Mouse (Mus musculus) cerebellum, adult 11 months (tissue): ENCODE measurements around the gene Capg.

Experiments used
- DNase-seq: peaks from one replicate; pipeline ENCODE4 v3.0.0; 2022

The Capg gene

GRCm38 (mm10) chr6:72544283-72544987, at the start of gene Capg:
Gene Capg (plus strand): TSS chr6:72544391.
- DNase-seq: no peak

GRCm38 (mm10) chr6:72498950-72499349, 45.2 kb upstream of the Capg start:
- DNase-seq: no peak

GRCm38 (mm10) chr6:72503309-72503708, 40.9 kb upstream of the Capg start:
- DNase-seq: no peak

- DNase-seq: no peak
Observed at GRCm38 (mm10) chr6:72503939-72504338, 40.3 kb upstream of the Capg start.

DNA sequence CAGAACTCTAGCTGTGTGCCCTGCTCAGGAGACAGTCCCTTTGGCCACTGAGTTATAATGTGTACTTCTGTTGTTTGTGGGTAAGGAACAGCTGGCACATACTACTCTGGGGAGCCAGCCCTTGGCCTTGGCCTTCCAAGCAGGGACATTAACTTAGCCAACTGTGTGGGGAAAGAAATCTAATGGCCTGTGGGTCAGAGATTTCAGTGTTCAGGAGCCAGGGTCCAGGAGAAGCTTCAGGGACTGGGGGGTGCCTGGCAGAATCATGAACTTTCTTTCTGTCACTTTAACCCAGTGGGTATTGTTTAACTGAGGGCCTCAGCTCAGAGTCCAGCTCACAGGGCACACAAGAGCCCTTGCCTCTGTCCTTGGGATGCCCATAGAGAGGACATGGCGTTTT, 38.1 kb upstream of the Capg start:
- DNase-seq: no peak

DNA sequence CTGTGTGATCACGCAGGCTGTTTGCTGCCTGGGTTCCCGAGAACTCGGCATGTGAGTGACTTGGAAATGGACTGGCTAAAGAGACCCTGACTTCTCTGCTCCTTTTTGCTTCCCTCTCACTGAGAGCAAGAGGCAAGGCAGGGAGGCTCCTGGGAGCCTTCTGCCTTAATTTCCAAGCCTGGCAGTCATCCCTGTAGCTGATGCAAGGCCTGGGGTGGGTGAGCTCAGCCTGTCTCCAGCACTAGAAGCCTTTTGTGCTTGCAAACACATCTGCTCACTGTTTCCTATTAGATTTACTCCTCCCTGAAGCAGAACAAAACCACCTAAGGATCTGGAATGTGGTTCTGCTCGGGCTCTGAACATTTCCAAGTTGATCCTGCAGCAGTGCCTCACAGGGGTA, 35.6 kb upstream of the Capg start:
- no peak for DNase-seq

- DNase-seq: no peak
Observed at GRCm38 (mm10) chr6:72509872-72510435, 34.2 kb upstream of the Capg start.

- no peak for DNase-seq
Observed at GRCm38 (mm10) chr6:72510686-72511421, 33.3 kb upstream of the Capg start.

DNA sequence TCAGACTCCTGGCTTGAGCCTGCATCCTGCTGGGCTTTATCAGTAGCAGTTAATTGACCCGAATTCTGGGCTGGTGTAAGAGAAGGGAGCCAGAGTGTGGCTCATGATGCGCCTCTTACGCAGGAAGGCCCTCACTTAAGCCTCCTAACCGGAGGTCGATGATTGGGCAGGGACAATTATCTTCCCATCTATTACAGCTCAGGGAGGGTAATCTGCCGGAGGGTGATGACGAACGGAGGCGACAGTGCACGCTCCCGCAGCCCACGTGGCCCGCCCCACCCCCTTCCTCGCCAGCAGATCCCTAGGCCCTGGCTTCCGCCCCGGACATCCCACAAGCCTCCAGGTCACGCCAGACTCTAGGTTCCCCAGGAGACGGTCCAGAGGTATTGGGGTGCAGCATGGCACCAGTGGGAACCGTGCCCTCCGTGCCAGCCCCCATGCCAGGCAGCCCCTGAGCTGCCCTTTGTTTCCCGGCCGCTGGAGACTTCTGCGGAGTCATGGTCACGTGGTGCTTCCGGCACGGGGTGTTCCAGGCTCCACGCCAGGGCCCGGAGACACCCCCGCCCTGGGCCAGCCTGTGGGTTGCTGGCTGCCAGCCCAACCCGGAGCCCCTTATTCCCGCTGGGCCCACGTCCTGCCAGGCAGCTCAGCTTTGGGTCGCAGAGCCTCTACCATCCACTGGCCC, 31.7 kb upstream of the Capg start:
- peak; percentile 77 for DNase-seq

DNA sequence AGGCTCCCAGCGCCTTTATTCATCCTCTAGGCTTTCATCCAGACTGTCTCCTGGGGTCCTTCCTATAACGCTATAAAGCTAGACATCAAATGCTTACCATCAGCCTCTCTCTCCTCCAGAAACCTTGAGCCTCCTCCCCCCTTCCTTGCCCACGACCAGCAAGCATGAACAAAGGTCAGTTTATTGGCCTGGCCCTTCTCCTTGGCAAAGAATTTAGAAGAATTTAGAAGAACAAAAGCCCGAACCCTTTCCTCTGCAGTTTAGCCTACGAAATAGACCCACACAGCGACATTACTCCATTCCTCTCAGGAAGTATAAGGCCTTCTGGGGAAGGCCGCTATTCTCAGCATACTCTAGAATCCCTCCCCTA, 31.1 kb upstream of the Capg start:
- DNase-seq: no peak

DNA sequence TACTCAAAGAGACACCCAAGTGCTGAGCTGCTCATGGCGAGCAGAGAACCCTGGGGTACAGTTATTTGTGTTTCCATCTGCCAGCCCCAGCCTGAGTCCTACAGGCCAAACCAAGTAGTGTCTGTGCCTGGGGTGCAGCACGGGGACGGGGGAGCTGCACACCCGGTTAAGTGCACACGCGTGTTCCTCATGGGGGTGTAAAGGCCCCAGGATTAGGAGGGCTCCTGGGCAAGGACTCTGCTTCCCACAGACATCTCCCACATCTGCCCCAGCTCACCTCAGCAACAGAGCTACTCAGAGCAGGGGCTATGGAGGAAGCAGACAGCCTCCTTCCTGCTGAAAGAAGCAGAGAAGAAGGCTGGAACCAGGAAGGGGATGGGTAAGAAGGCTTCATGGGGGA, 28.5 kb upstream of the Capg start:
- no peak for DNase-seq

GRCm38 (mm10) chr6:72518842-72519241, 25.3 kb upstream of the Capg start:
- DNase-seq: no peak

DNA sequence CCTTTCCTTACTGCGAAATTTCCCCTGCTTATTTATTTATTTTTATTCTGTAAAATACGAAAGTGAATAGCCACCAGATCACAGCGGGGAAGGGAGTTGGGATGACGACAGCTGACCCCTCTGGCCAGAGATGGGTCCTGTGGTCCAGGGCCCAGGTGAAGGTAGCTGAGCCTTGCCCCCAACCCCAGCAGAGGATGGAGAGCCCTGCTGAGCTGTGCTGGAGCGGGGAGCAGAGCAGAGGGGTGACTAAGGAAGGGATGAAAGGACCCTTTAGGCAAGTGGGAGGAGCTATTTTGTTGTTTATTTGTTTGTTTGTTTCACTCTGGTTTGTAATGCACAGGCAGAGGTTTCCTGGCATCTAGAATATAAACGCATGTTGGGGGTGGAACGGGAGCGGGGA, 24.9 kb upstream of the Capg start:
- no peak for DNase-seq

DNA sequence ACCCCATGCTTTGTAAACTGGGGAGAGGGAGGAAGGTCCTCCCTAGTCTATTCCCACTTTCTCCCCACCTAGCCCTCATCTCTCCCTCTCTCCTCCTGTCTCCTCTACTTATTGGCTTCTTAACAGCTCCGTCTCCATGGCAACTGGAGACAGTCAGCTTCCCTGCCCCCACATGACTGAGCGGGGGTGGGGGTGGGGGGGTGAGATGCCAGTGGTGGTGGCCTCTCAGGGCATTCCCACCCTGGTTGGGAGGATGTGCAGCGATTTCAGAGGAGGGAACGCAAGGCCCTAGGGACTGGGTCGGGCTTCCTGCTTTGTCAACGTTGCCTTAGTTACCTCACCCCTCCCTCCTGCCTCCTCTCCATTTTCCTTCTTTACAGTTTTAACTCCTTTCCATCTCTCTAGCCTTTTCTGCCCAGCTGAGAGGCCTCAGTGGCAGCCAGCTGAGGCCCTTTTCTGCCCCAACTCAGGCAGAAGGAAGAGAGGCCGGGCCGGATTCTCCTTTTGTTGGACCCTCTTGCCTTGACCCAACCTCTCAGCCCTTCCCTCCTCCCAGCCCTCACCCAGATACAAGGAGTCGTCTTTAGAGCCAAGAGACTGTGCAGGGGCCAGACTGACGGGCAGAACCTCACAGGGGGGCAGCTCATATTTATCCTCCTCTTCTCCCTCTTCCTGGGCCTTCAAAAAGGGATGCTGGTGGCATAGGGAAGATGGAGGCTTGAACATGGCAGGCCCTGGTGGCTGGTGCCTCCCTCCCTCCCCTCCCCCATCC, 24.1 kb upstream of the Capg start:
- no peak for DNase-seq

DNA sequence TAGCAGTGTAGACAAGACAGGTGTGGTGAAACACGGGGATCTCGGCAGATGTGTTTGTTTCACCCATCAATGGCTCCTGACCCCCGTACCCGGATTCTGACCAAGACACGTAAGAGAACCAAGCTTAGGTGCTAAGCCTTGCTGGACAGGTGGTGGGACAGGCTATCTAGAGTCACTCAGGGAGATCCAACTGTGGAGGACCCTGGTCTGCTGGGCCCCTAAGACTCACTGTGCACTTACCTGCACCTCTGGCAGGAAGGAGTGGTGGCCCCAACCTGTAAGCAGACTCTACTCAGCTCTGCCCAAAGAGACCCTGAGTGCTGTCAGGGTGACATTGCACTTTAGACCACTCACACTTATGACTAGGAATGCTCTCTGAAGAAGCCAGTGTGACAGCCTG, 23.3 kb upstream of the Capg start:
- no peak for DNase-seq

DNA sequence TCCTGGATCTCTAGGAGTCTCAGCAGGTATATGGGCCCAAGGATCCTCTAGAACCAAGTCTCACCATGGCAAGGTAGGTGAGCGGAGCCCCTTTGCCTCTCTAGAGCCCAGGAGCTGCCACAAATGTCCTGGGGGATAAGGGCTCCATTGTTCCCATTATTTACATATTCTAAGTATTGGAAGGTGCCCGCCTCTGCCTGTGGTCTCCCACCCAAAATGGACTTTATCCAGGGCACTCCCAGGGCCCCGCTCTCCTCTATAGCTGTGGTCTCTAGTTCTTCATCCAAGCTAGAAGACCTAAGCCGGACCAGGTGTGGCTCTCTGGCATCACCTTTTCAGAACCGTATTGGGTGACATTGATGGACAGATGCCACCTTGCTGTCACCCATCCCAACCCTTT, 22.6 kb upstream of the Capg start, which contains the start of gene Sh2d6:
Sh2d6 (minus strand) TSS at position 101 of the 400 bp plus-strand sequence.
- DNase-seq: no peak

DNA sequence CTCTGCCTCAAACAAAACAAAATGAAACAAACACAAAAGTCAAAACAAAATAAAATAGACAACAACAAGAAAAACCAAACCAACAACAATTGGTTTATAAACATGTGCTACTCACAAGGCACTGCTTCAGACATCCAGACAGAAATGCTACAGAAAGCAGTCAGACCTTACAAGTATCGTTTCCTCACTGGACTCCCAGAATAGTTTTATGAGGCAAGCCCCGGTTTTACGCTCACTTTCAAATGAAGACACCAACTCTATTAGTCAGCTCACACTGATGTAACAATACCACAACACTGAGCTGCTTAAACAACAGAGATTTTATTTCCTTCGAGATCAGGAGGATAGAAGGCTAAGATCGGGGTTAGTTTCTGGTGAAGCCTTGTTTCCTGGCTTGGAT, 21.9 kb upstream of the Capg start:
- DNase-seq: no peak

DNA sequence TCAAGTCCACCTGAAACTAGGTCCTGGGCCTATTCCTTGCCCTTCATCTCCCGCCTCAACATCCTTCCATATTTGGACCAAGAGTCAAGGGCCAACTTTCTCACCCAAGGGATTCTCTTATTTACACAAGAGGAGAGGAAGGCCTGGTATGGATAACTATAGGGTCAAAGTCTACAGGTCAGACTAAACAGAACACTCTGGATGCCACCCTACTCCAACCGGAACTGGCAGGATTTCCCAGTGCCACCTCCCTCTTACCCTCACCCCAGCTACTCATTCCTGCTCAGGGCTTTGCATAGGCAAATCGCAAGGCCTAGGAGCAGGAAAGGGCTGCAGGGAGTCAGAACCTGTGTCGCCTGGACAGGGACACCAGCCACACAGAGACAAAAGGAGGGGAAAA, 21.0 kb upstream of the Capg start:
- DNase-seq: no peak

DNA sequence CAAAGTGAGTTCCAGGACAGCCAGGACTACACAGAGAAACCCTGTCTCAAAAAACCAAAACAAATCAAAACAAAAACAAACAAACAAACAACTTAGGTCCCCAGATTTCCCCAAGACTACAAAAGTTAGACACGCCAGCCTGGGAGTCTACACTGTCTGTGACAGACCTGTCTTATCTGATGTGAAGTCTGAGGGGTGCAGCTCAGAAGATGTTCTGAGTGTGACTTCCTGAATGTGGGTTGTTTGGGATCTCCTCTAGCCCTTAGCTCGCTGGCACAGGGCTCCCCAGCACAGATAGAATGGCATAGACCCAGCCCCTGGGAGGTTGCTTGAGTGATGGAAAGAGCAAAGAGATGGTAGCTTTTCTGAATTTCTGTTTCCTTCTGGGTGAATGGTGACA, 20.0 kb upstream of the Capg start:
- DNase-seq: no peak

DNA sequence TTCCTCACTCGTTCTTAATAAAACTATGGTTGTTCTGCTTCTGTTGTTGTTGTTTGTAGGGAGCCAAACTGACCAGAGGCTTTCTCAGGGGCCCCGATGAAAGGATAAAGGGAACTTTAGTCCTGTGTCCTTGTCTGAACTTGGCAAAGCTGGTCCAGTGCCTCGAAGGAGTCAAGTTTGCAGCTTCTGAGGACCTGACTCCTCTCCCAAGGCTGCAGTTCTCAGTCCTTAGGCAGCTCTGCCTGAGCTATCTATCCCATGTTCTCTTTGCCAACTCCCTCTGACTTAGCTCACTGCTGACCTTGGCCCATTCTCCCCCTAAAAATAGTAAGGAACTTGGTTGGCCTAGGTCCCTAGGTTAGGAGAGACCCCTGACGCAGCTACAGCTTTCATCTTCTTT, 17.1 kb upstream of the Capg start:
- no peak for DNase-seq

DNA sequence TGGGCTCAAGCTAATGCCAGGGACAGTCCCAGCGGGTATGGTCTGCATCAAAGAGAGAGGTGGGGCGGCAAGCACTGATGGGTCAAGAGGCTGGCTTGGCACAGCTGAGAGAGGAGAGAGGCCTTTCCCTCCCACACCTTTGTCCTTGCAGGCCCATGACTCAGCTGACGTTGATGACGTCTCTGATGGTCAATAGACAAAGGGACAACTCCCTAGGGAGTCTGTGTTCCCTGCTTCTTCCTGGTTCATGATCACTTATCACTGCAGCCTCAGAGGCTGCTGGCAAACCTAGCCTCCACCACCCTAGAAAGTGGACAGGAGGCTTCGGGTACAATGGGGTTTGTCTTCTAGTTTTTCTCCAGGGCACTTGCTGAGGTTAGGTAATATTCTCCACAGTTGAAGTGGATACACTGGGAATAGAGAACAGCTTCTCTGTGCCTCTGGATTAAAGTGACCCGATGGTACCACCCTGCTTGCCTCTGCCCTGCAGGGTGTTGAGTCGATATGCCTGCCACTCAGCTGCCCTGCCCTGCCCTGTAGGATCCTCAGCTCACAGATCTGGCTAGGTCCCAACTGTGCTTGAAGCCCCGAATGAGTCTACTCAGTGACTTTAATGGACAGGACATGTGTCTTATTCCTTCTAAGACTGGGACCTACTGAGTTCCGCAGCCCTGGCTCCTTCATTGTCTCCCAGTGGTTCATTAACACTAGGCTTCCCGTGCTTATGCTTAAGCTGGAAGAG, 15.6 kb upstream of the Capg start:
- no peak for DNase-seq

- DNase-seq: no peak
Observed at GRCm38 (mm10) chr6:72532580-72532979, 11.6 kb upstream of the Capg start.
